Mouse (Mus musculus): ENCODE measurements around the gene Tulp1. TPM values are rescaled to one million over a fixed set of nuclear protein-coding genes. Genes with fewer than 3 reads are reported as not detected.

Tulp1 gene
- polyA plus RNA-seq, 1 experiment from 2014 or later: 18.1 TPM

DNA sequence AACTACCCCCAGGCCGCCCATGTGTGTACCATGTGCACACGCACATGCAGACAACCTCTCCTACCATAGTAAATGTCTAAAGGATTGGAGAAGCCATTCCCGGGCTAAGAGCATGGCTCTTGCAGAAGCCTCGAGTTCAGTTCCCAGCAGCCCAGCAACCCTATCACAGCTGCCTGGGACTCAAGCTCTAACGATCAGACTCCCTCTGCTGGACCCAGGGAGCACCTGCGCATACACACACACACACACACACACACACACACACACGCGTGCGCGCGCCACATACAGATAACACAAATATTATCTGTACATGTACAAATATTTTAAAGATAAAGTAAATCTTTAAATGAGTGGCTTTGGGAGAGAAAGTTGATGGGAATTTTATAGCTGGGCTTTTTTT is 39.3 kb upstream of the Tulp1 start:
- Histone ChIP-seq H3K36me3 (ENCODE audit: insufficient read depth, low read length) (peaks cover 38% of the 10 kb centered on the region), H3K27me3 (replicated peaks; ENCODE audit: insufficient read depth, low read length) (no peaks in the 10 kb centered on the region), H3K9me3 (ENCODE audit: low read length) (no peaks in the 10 kb centered on the region), H3K27ac (ENCODE audit: low read length) (no peak overlapping the region), H3K4me2 (replicated peaks; ENCODE audit: low read depth, low read length) (no peak overlapping the region), H3K9ac (replicated peaks; ENCODE audit: low read depth) (no peak overlapping the region), H3K4me1 (ENCODE audit: insufficient read depth, low read depth, low read length) (no peaks in the 10 kb centered on the region), H3K4me3 (ENCODE audit: low read depth, low read length) (no peak overlapping the region)
- 98% methylated on average over 11 of the region's 11 CpGs for WGBS
- TF ChIP-seq CTCF (IDR thresholded peaks at IDR 0.05): no peak
- TF ChIP-seq EP300 (IDR thresholded peaks at IDR 0.05): no peak
- ATAC-seq: no peak
- DNase-seq (ENCODE audit: low spot score): no peak

DNA sequence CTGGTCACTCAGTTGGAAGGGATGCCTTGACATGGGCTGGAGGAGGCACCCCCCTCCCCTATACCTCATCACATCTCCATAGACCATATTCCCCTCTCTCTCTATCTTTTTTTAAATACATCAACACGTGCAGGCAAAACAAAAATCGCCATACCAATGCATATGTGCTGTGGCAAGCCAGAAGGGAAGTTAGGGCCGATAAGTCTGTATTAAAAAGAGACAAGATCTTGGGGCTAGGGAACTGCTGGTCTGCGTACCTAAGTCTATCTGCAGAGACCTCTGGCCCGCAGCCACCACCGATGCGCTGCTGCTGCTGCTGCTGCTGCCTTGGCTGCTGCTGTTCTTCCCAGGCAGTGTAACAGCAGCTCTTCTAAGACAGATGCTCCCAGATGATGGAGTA is 30.0 kb upstream of the Tulp1 start:
- H3K4me3 ChIP-seq (ENCODE audit: low read depth, low read length): no peak overlapping the region
- no peak overlapping the region for H3K27ac ChIP-seq (ENCODE audit: low read length)
- no peak overlapping the region for H3K9ac ChIP-seq (replicated peaks; ENCODE audit: low read depth)
- H3K27me3 ChIP-seq (replicated peaks; ENCODE audit: insufficient read depth, low read length): no peaks in the 10 kb centered on the region
- H3K4me1 ChIP-seq (ENCODE audit: insufficient read depth, low read depth, low read length): no peaks in the 10 kb centered on the region
- no peaks in the 10 kb centered on the region for H3K9me3 ChIP-seq (ENCODE audit: low read length)
- no peak overlapping the region for H3K4me2 ChIP-seq (replicated peaks; ENCODE audit: low read depth, low read length)
- WGBS: 78% methylated on average over 7 of the region's 7 CpGs
- ATAC-seq (no peak), DNase-seq (ENCODE audit: low spot score) (no peak)
- no peak for TF ChIP-seq CTCF (IDR thresholded peaks at IDR 0.05)
- no peak for TF ChIP-seq EP300 (IDR thresholded peaks at IDR 0.05)
- H3K36me3 ChIP-seq (ENCODE audit: insufficient read depth, low read length): 0 out of 2 replicates have a peak, but pooled peaks cover 16% of the 10 kb centered on the region

DNA sequence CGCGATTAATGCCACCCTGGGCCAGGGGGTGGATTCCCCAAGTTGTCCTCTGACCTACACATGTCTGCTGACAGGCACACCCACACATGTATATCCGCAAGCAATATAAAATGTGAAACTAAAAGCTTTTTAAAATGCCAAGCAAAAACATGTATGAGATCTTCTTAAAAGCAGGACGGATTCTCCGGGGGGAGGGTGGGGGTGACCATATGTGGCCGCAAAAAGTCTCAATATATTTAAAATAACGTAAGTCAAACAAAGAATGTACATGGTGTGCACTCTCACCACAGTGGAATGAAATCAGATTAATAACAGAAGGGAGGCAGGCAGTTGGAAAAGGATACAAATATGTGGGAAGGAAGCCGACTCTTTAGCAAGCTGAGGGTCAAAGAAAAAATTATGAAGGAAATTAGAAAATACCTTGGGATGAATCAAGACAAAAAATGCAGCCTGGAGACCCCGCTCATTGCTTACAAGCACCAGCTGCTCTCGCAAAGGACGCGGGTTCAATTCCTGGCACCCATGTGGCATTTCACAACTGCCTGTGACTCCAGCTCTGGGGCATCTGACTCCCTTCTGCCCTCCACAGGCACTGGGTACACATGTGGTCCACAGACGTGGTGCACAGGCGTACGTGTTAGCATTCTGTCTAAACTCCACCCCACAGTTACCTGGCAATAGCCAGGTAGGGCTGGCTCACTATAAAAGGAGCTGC is 29.2 kb upstream of the Tulp1 start:
- ATAC-seq (peak; percentile 29; the same call in 1 of the 2 replicates), DNase-seq (ENCODE audit: low spot score) (no peak)
- H3K27me3 ChIP-seq (replicated peaks; ENCODE audit: insufficient read depth, low read length): no peaks in the 10 kb centered on the region
- WGBS: 69% methylated on average over 15 of the region's 15 CpGs
- no peaks in the 10 kb centered on the region for H3K9me3 ChIP-seq (ENCODE audit: low read length)
- H3K4me1 ChIP-seq (ENCODE audit: insufficient read depth, low read depth, low read length): no peaks in the 10 kb centered on the region
- 0 out of 2 replicates have a peak, but pooled peaks cover 8% of the 10 kb centered on the region for H3K36me3 ChIP-seq (ENCODE audit: insufficient read depth, low read length)
- no peak overlapping the region for H3K4me3 ChIP-seq (ENCODE audit: low read depth, low read length)
- H3K4me2 ChIP-seq (replicated peaks; ENCODE audit: low read depth, low read length): no peak overlapping the region
- TF ChIP-seq EP300 (IDR thresholded peaks at IDR 0.05): no peak
- 0 out of 2 replicates have a peak, but pooled peaks have one; percentile 10 for TF ChIP-seq CTCF (IDR thresholded peaks at IDR 0.05)
- no peak overlapping the region for H3K27ac ChIP-seq (ENCODE audit: low read length)
- no peak overlapping the region for H3K9ac ChIP-seq (replicated peaks; ENCODE audit: low read depth)

GRCm38 (mm10) chr17:28391568-28392432 is 26.8 kb upstream of the Tulp1 start:
- TF ChIP-seq EP300 (IDR thresholded peaks at IDR 0.05) (no peak), CTCF (IDR thresholded peaks at IDR 0.05) (no peak)
- DNase-seq (ENCODE audit: low spot score) (no peak), ATAC-seq (peak; percentile 21; the same call in 1 of the 2 replicates)

DNA sequence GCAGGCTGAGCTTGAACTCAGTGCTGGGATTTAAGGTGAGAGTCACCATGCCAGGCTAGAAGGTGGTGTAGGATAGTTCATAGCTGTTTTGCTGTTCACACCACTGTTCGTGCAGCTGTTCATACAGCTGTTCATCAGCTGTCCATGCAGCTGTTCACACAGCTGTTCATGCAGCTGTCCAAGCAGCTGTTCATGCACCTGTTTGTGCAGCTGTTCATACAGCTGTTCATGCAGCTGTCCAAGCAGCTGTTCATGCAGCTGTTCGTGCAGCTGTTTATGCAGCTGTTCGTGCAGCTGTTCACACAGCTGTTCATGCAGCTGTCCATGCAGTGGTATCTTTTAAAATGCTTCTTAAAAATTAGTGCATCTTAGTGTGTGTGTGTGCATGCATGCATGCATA is 23.5 kb upstream of the Tulp1 start:
- WGBS: 83% methylated on average over 3 of the region's 3 CpGs
- no peak for TF ChIP-seq EP300 (IDR thresholded peaks at IDR 0.05)
- no peak for TF ChIP-seq CTCF (IDR thresholded peaks at IDR 0.05)
- H3K4me2 ChIP-seq (replicated peaks; ENCODE audit: low read depth, low read length): no peak overlapping the region
- no peaks in the 10 kb centered on the region for H3K36me3 ChIP-seq (ENCODE audit: insufficient read depth, low read length)
- peaks cover 6% of the 10 kb centered on the region; the same call in 1 of the 2 replicates for H3K27me3 ChIP-seq (replicated peaks; ENCODE audit: insufficient read depth, low read length)
- H3K9ac ChIP-seq (replicated peaks; ENCODE audit: low read depth): no peak overlapping the region
- no peak for ATAC-seq
- DNase-seq (ENCODE audit: low spot score): no peak
- no peak overlapping the region for H3K4me3 ChIP-seq (ENCODE audit: low read depth, low read length)
- no peaks in the 10 kb centered on the region for H3K4me1 ChIP-seq (ENCODE audit: insufficient read depth, low read depth, low read length)
- H3K9me3 ChIP-seq (ENCODE audit: low read length): no peaks in the 10 kb centered on the region
- H3K27ac ChIP-seq (ENCODE audit: low read length): no peak overlapping the region

More at GRCm38 (mm10) chr17:28391568-28392432, 26.8 kb upstream of the Tulp1 start:
- Histone ChIP-seq H3K4me2 (replicated peaks; ENCODE audit: low read depth, low read length) (peak overlapping the region; percentile 21; the same call in 1 of the 2 replicates), H3K36me3 (ENCODE audit: insufficient read depth, low read length) (no peaks in the 10 kb centered on the region), H3K27me3 (replicated peaks; ENCODE audit: insufficient read depth, low read length) (no peaks in the 10 kb centered on the region), H3K4me1 (ENCODE audit: insufficient read depth, low read depth, low read length) (no peaks in the 10 kb centered on the region), H3K4me3 (ENCODE audit: low read depth, low read length) (no peak overlapping the region), H3K9me3 (ENCODE audit: low read length) (no peaks in the 10 kb centered on the region), H3K9ac (replicated peaks; ENCODE audit: low read depth) (no peak overlapping the region), H3K27ac (ENCODE audit: low read length) (no peak overlapping the region)
- WGBS: 11% methylated on average over 22 of the region's 25 CpGs

All from lung, postnatal 0 days (tissue).